Mouse (Mus musculus) testis, adult 2 months (tissue): ENCODE results near the gene Rwdd3. TPM values are rescaled to one million over a fixed set of nuclear protein-coding genes. Genes with fewer than 3 reads are reported as not detected.

Experiments used
- H3K27ac ChIP-seq: fragments of 200-500 bp; 2 replicates; pipeline ENCODE4 v1.5.1; 2012; ENCODE audit warnings: low read depth, low read length; ENCODE audit not compliant: control insufficient read depth, insufficient read depth
- H3K27me3 ChIP-seq: fragments of 200-500 bp; 2 replicates; pipeline ENCODE4 v1.6.1; 2012; ENCODE audit warnings: mild to moderate bottlenecking, low read length, moderate library complexity; ENCODE audit not compliant: control insufficient read depth, insufficient read depth
- H3K36me3 ChIP-seq: fragments of 200-500 bp; 2 replicates; pipeline ENCODE4 v1.6.1; 2012; ENCODE audit warnings: mild to moderate bottlenecking, low read length; ENCODE audit not compliant: control insufficient read depth, insufficient read depth
- H3K4me1 ChIP-seq: fragments of 200-500 bp; 2 replicates; pipeline ENCODE4 v1.6.1; 2012; ENCODE audit warnings: low read length; ENCODE audit not compliant: control insufficient read depth, insufficient read depth
- H3K4me3 ChIP-seq: fragments of 200-500 bp; 2 replicates; pipeline ENCODE4 v1.5.1; 2012; ENCODE audit warnings: low read depth, mild to moderate bottlenecking, low read length, moderate library complexity, mixed read lengths; ENCODE audit not compliant: control insufficient read depth
- CTCF ChIP-seq: fragments of 200-500 bp; IDR thresholded peaks from 2 replicates; pipeline ENCODE4 v1.5.1; 2012; ENCODE audit warnings: low read depth, mild to moderate bottlenecking, inconsistent platforms, low read length, moderate library complexity; ENCODE audit not compliant: control insufficient read depth, insufficient read depth, insufficient replicate concordance
- POLR2A ChIP-seq: fragments of 200-500 bp; IDR thresholded peaks from 2 replicates; pipeline ENCODE4 v1.6.1; 2012; ENCODE audit warnings: low read depth, mild to moderate bottlenecking, inconsistent platforms, low read length, moderate library complexity; ENCODE audit not compliant: control insufficient read depth
- polyA plus RNA-seq: library from polyadenylated mRNA; depleted of rRNA; stranded (reverse); fragments of >200 nt; gene quantifications from 2 replicates; pipeline ENCODE4 v1.2.3, GENCODE M21; 2012; rRNA removed

The Rwdd3 gene
- polyA plus RNA-seq: 1.3 and 1.8 TPM in 2 replicates

DNA sequence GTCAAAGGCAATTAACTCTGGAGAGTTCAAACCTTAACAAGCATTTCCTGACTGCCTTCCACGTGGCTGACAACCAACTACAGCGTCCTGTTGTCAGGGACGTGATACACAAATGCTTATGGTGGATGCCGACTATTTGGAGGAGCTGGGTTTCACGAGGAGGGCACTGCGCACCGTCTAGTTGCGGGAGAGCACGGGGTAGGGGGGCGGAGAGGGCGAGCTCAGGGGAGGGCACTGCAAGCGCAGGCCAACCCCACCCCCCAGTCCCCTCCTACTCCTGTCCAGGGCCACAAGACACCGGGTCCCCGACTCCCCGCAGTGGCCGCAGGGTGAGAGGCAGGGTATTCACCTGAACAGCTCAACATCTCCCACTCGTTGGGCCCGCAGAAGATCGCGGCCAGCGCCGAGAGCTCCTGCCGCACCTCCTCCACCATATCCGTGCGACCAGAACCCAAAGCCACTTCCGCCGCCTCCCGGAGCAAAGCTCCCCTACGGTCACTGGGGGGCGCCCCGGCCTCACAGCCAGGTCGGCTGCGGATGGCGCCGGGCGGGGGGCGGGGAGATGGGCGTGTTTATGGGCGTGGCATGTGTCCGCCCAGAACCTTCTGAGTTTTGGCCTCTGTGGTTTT is at the start of gene Rwdd3:
Gene Rwdd3, minus strand, starts transcription at position 453 of the 629 bp plus-strand sequence.
- Histone ChIP-seq H3K36me3 (no peaks in the 10 kb centered on the region), H3K4me3 (peak within 1 kb of the TSS; percentile 90), H3K27ac (0 out of 2 replicates have a peak within 1 kb of the TSS, but pooled peaks have one; percentile 50), H3K27me3 (no peaks in the 10 kb centered on the region), H3K4me1 (no peaks in the 10 kb centered on the region; the same call in 1 of the 2 replicates)
- TF ChIP-seq CTCF (peak; percentile 59; the same call in 1 of the 2 replicates), POLR2A (0 out of 2 replicates have a peak, but pooled peaks have one; percentile 33)

DNA sequence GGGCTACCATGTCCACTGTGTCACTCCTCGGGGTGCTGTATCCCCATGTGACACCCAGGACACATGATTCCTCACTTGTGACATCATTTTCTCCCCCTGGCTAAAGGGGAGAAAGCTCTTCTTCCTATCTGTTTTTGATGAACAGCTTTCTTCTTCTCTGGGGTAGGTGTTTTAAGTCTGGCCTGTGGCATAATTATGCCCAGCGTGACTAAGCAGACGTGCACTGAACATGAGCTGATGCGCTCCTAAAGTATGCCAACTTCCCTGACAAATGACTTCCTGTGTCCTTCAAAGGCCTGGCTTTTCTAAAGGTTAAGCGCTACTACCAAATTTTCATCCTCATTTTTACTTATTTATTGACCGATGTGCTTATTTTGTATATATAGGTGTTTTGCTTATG is 45.5 kb upstream of the Rwdd3 start:
- no peaks in the 10 kb centered on the region for H3K4me1 ChIP-seq
- no peak overlapping the region for H3K4me3 ChIP-seq
- no peak for TF ChIP-seq CTCF
- no peak for TF ChIP-seq POLR2A
- H3K27me3 ChIP-seq: no peaks in the 10 kb centered on the region
- H3K36me3 ChIP-seq: no peaks in the 10 kb centered on the region
- H3K27ac ChIP-seq: no peak overlapping the region

DNA sequence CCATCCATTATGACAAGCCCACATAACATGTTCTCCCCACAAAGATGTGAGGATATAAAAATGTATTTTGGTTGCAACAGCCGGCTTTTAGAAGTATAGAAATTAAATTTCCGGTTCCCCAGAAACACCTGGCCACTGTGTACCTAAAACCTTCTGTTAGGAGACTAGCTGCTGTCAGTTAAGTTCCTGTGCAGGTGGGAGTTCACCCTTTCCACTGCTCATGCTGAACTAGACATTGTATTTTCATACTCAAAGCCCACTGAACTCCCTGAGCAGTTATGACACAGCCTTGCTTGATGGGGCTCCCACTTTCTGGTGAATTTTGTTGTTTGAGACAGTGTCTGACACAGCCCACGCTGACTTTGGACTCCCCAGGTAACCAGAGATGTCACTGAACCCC is 42.0 kb upstream of the Rwdd3 start:
- no peaks in the 10 kb centered on the region for H3K36me3 ChIP-seq
- H3K27me3 ChIP-seq: no peaks in the 10 kb centered on the region
- H3K27ac ChIP-seq: no peak overlapping the region
- no peak overlapping the region for H3K4me3 ChIP-seq
- TF ChIP-seq CTCF (no peak), POLR2A (no peak)
- no peaks in the 10 kb centered on the region for H3K4me1 ChIP-seq

DNA sequence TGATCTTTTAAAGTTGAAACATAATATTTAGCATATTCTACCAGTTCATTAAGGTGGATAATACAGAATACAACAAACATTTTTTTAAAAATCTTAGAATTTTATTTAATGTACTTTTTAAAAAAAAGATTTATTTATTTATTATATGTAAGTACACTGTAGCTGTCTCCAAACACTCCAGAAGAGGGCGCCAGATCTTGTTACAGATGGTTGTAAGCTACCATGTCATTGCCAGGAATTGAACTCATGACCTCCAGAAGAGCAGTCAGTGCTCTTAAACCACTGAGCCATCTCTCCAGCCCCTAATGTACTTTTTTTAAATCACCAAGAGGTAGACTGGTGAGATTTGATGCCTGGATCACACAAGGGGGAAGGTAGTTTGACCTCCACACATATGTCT is 40.7 kb upstream of the Rwdd3 start:
- H3K4me1 ChIP-seq: peaks cover 2% of the 10 kb centered on the region; the same call in 1 of the 2 replicates

DNA sequence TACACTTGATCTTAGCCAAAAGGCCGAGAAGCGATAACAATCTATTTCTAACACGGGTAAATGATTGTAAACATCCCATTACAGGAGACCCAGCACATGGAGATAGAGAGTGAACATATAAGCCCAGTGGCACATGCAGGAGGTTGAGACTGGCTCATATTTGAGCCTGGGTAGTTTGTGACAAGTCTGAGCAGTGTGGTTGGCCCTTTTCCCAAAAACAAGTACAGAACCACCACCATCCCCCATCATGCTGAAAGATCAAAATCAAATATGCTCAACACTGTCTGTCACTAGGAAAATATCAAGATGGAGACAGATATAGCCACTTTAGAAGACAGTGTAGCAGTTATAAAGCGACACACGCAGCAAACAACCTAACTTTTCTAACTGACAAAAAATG is 37.5 kb upstream of the Rwdd3 start:
- Histone ChIP-seq H3K4me3 (no peak overlapping the region), H3K27ac (no peak overlapping the region), H3K4me1 (peaks cover 5% of the 10 kb centered on the region; the same call in 1 of the 2 replicates), H3K36me3 (no peaks in the 10 kb centered on the region), H3K27me3 (no peaks in the 10 kb centered on the region)
- no peak for TF ChIP-seq POLR2A
- TF ChIP-seq CTCF: no peak

More for the DNA sequence above, 40.7 kb upstream of the Rwdd3 start:
- H3K27ac ChIP-seq: no peak overlapping the region
- H3K4me3 ChIP-seq: no peak overlapping the region
- no peaks in the 10 kb centered on the region for H3K27me3 ChIP-seq
- TF ChIP-seq POLR2A: no peak
- no peaks in the 10 kb centered on the region for H3K36me3 ChIP-seq

DNA sequence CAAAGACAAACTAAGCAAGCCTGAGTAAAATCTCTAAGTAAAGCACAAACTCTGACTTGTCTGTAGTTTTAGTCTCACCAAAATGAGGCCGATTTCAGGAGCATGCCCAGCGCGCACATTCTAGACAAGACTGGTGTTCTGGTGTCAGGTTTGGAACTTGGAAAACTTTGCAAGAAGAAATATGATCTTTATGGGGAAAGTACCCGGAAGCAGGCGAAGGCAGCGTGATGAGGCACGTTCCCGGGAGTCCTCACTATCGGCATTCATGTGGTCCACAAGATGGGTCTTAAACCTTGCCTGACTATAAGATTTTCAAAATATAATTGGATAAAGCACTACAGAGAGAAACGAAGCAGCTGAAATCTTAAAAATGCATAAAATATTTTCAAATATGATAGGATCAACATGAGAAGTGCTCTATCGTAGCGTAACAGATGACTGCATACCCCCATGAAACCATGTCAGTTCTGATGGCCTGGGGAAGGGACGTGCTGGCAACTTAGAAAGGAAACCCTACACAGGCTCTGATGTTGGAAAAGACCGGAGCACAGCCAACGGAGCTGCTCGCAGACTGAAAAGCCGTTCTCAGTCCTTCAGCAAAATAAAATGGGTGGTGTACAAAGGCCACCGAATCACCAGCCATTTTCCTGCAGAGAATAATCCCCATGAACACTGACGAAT is 34.8 kb upstream of the Rwdd3 start:
- no peak for TF ChIP-seq POLR2A
- no peak for TF ChIP-seq CTCF
- Histone ChIP-seq H3K4me3 (peak overlapping the region; percentile 20; the same call in 1 of the 2 replicates), H3K27ac (no peak overlapping the region), H3K36me3 (no peaks in the 10 kb centered on the region), H3K4me1 (peaks cover 5% of the 10 kb centered on the region; the same call in 1 of the 2 replicates), H3K27me3 (no peaks in the 10 kb centered on the region)

DNA sequence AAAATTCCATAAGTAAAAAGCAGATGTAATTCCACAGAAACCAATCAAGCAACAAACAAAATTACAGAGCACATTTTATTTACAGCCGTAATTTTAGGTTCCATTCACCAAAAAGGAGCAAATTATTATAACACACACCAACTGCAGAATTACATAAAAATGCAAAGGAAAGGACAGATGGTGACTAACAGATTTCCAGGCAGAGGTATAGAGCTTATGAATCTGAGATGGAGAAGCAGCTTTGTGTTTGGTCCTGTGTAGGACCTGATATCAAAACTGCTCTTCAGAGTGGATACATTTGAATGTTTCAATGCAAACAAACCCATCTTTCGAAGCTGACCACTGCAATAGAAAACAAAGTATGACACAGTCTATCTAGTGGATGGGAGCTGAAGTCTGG is 31.1 kb upstream of the Rwdd3 start:
- TF ChIP-seq CTCF (no peak), POLR2A (no peak)
- Histone ChIP-seq H3K27ac (no peak overlapping the region), H3K4me3 (no peak overlapping the region), H3K27me3 (no peaks in the 10 kb centered on the region), H3K36me3 (no peaks in the 10 kb centered on the region), H3K4me1 (peaks cover 5% of the 10 kb centered on the region; the same call in 1 of the 2 replicates)
